ENCODE assay signal across 24 mouse cellular contexts in the genomic region with DNA sequence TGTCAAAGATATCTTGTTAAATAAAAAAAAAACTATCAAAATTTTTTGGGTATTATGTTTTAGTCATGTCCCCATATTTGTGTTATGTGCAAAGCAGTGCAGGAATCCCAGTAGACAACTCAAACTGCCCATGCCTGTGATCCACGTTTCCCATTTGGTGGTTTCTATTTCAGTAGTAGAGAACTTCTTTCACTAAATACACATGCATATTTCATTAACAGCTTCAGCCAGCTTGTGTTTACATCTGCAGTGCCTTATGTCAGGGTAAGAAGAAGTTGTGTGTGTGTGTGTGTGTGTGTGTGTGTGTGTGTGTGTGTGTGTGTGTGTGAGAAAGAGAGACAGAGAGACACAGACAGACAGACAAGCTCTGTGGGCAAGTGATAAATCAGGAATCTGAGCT. TPM values are rescaled to one million over a fixed set of nuclear protein-coding genes. Genes with fewer than 3 reads are reported as not detected.
"Had no signal": no experiment of that assay in that cellular context is flagged by ENCODE, and none has a peak within 500 bp of the region (broad histone marks: within the 10 kb centered on the region; RNA-seq: fewer than 3 reads in every experiment).

No protein-coding gene starts in this region.

- H3K9ac ChIP-seq: neural tube, embryonic 13.5 days; neural tube, embryonic 15.5 days; stomach, embryonic 15.5 days had no signal

- H3K9me3 ChIP-seq: neural tube, embryonic 15.5 days; stomach, embryonic 15.5 days had no signal

- H3K27ac ChIP-seq: neural tube, embryonic 13.5 days; neural tube, embryonic 15.5 days; stomach, embryonic 15.5 days; stomach, postnatal 0 days had no signal

- H3K4me1 ChIP-seq: neural tube, embryonic 13.5 days; neural tube, embryonic 15.5 days; stomach, embryonic 15.5 days had no signal

- H3K4me3 ChIP-seq: neural tube, embryonic 13.5 days; neural tube, embryonic 15.5 days; stomach, embryonic 15.5 days had no signal

- H3K27me3 ChIP-seq: neural tube, embryonic 13.5 days; neural tube, embryonic 15.5 days; stomach, embryonic 15.5 days had no signal

- DNase-seq: retina, postnatal 1 day; right cerebral cortex, adult 18-20 months; right cerebral cortex, postnatal 14 days; right cerebral cortex, postnatal 25 days; right cerebral cortex, postnatal 4 days; spleen, adult 18-20 months; thymus, adult 18-20 months; thymus, adult 2 months; thymus, postnatal 14 days; thymus, postnatal 25 days; thymus, postnatal 36 days; thymus, postnatal 4 days had no signal

- H3K4me2 ChIP-seq: neural tube, embryonic 13.5 days; neural tube, embryonic 15.5 days; stomach, embryonic 15.5 days had no signal

RNA-seq across cellular contexts. Expression of a gene that starts 33.4 kb away (rescaled TPM):
- total RNA-seq: neutrophil, adult 5-6 weeks had no signal
- polyA plus RNA-seq: neural tube, embryonic 13.5 days; neural tube, embryonic 14.5 days; neural tube, embryonic 15.5 days; small intestine, adult 2 months; spleen, adult 2 months; stomach, embryonic 14.5 days; stomach, embryonic 15.5 days; stomach, embryonic 16.5 days; stomach, postnatal 0 days; thymus, adult 2 months; thymus, postnatal 0 days; urinary bladder, adult 2 months had no signal

RNA-seq across cellular contexts. Expression of a gene that starts 37.7 kb away (rescaled TPM):
- total RNA-seq: neutrophil, adult 5-6 weeks had no signal
- polyA plus RNA-seq: spleen, adult 2 months had no signal
